In the genomic region with DNA sequence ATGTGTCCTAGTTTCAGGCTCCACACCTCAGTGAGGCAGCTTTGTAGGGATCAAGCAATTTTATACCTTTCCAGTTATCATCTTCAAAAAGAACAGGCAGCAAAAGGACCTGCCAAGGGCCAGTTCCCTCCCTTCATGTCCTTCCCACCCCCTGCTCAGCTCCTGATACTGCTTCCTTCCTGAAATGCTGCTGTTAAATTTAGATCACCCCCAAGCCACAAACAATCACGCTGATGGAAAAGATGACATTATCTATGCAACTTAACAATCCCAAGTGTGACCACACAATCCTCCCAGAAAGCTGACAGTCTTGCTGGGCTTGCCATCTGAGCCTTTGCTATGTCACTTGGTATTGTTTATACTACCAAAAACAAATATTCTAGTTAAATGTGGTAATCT, we compare ENCODE assay signal across 1 mouse cellular context.
A peak's percentile ranks its signal among the peaks of the same experiment; 100 is the strongest.
TF ChIP-seq lines count a peak whose summit lies in the region.

No protein-coding gene starts in this region.

TF ChIP-seq in CH12.LX, 34 proteins besides CTCF, POLR2A, EP300 and RAD21 (continued from another document):
- TF ChIP-seq JUN (IDR thresholded peaks at IDR 0.05; ENCODE audit: insufficient read depth, low read depth, low read length) (peak; percentile 49; the same call in 1 of the 2 replicates), KAT2A (IDR thresholded peaks at IDR 0.05; ENCODE audit: insufficient replicate concordance, low read length) (no peak)
